9 mouse cellular contexts compared by ENCODE assay signal in the genomic region with DNA sequence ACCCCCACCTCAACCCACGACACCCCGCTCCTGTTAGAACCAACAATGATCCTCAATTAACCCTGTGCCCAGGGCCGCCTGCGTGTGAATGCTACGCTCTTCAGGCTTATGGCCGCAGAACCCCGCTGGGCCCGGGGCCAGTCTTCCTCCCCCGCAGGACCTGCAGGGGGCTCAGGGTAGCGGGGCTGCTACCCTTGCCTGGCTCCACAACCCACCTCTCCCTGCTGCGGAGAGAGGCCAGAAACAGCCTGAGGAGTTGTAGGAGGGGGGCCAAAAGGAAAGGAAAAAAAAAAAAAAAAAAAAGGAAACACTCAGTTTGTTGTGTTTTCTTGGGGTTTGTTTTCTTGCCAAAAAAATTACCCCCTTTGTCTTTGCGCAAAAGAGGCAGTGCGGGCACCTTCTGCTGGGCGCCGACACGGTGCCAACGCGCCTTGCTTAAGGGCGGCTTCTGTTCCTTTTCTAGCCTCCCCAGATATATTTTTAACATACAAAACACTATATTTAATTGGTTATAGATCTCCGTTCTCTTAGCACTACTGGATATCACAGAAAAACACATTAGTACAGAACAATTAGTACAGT.
A peak's percentile ranks its signal among the peaks of the same experiment; 100 is the strongest.
DNase-seq lines count a peak whose midpoint lies in the region; ATAC-seq and TF ChIP-seq lines count a peak whose summit lies in the region.
"Had no signal": no experiment of that assay in that cellular context is flagged by ENCODE, and none has a peak within 500 bp of the region (broad histone marks: within the 10 kb centered on the region; RNA-seq: fewer than 3 reads in every experiment).

No protein-coding gene starts in this region.

- peak; percentile 76 for ATAC-seq in forebrain, embryonic 16.5 days
- no peak for ATAC-seq in liver, embryonic 13.5 days (ENCODE audit: low read depth)

- peak overlapping the region; percentile 85 for H3K4me2 ChIP-seq in forebrain, embryonic 16.5 days (ENCODE audit: low read length)
- peak overlapping the region; percentile 57 for H3K4me2 ChIP-seq in liver, embryonic 13.5 days

- peak overlapping the region; percentile 52 for H3K4me3 ChIP-seq in layer of hippocampus, adult 2 months
- H3K4me3 ChIP-seq in forebrain, embryonic 16.5 days (replicated peaks; ENCODE audit: low read length) = peak overlapping the region; percentile 53
- H3K4me3 ChIP-seq in liver, embryonic 13.5 days (replicated peaks) = peak overlapping the region; percentile 36

- H3K36me3 ChIP-seq in forebrain, embryonic 16.5 days (ENCODE audit: control insufficient read depth, insufficient read depth) = no peaks in the 10 kb centered on the region
- no peaks in the 10 kb centered on the region for H3K36me3 ChIP-seq in liver, embryonic 13.5 days

- TF ChIP-seq CTCF in layer of hippocampus, adult 2 months (conservative IDR thresholded peaks at IDR 0.05) = 0 out of 2 replicates have a peak, but pooled peaks have one; percentile 7

- peak overlapping the region; percentile 84 for H3K27ac ChIP-seq in layer of hippocampus, adult 2 months
- peak overlapping the region; percentile 51 for H3K27ac ChIP-seq in forebrain, embryonic 16.5 days (ENCODE audit: low read length)
- H3K27ac ChIP-seq in liver, embryonic 13.5 days = no peak overlapping the region
- H3K27ac ChIP-seq: liver, embryonic 14.5 days had no signal

- H3K9ac ChIP-seq in forebrain, embryonic 16.5 days (replicated peaks; ENCODE audit: low read depth, low read length) = peak overlapping the region; percentile 70
- H3K9ac ChIP-seq in liver, embryonic 13.5 days = no peak overlapping the region
- H3K9ac ChIP-seq: liver, embryonic 14.5 days had no signal

- no peaks in the 10 kb centered on the region for H3K9me3 ChIP-seq in forebrain, embryonic 16.5 days (ENCODE audit: control insufficient read depth, low read length)
- no peaks in the 10 kb centered on the region for H3K9me3 ChIP-seq in liver, embryonic 13.5 days (replicated peaks)

- DNase-seq in layer of hippocampus, adult 2 months (ENCODE audit: low spot score in 2 of 2) = no peak
- no peak for DNase-seq in layer of hippocampus, adult 8-10 months (ENCODE audit: low spot score in 2 of 2)
- DNase-seq in cerebellum, adult 9-10 months = peak; percentile 71
- DNase-seq in liver, embryonic 13.5 days = no peak
- no peak for DNase-seq in frontal cortex, postnatal 36 days (ENCODE audit: low spot score in 2 of 2)
- no peak for DNase-seq in left cerebral cortex, adult 9 months (ENCODE audit: low spot score in 2 of 2)
- DNase-seq in kidney, postnatal 25 days = no peak

- peaks cover 31% of the 10 kb centered on the region for H3K4me1 ChIP-seq in forebrain, embryonic 16.5 days (replicated peaks; ENCODE audit: control insufficient read depth, insufficient read depth, low read length)
- no peaks in the 10 kb centered on the region for H3K4me1 ChIP-seq in liver, embryonic 13.5 days (replicated peaks)

- WGBS in forebrain, embryonic 16.5 days = under 1% methylated on average over 19 of the region's 20 CpGs
- WGBS in liver, embryonic 13.5 days (ENCODE audit: insufficient replicate concordance) = 12% methylated on average over 20 of the region's 20 CpGs

- no peaks in the 10 kb centered on the region for H3K27me3 ChIP-seq in forebrain, embryonic 16.5 days (replicated peaks; ENCODE audit: control insufficient read depth, insufficient read depth, low read length)
- peaks cover 34% of the 10 kb centered on the region for H3K27me3 ChIP-seq in liver, embryonic 13.5 days
